Mouse (Mus musculus) limb, embryonic 13.5 days (tissue): ENCODE data around the gene Rad51d. TPM values are rescaled to one million over a fixed set of nuclear protein-coding genes. Genes with fewer than 3 reads are reported as not detected.
A peak's percentile ranks its signal among the peaks of the same experiment; 100 is the strongest.
"Not testable (repeated sequence)": the region's sequence is repeated elsewhere in the genome, so short reads cannot be mapped to it uniquely, and the experiment has no call there.

Experiments used
- ATAC-seq: fragments of 200-750 bp; cut with Nextera tagmentation; 2 replicates; pipeline ENCODE4 v1.8.0; 2017; ENCODE audit warnings: low read depth, moderate number of reproducible peaks, moderate TSS enrichment; ENCODE audit not compliant: low FRiP score
- H3K27ac ChIP-seq: fragments of 300-500 bp; sonication (generic); 2 replicates; pipeline ENCODE4 v1.5.1; 2015; ENCODE audit warnings: inconsistent platforms, mild to moderate bottlenecking, moderate library complexity
- H3K27me3 ChIP-seq: fragments of 300-500 bp; sonication (generic); 2 replicates; pipeline ENCODE4 v1.6.1; 2015; ENCODE audit warnings: mild to moderate bottlenecking, inconsistent platforms
- H3K36me3 ChIP-seq: fragments of 300-500 bp; sonication (generic); 2 replicates; pipeline ENCODE4 v1.6.1; 2015; ENCODE audit warnings: inconsistent platforms, mild to moderate bottlenecking, moderate library complexity
- H3K4me1 ChIP-seq: fragments of 300-500 bp; sonication (generic); 2 replicates; pipeline ENCODE4 v1.6.1; 2015; ENCODE audit warnings: inconsistent platforms
- H3K4me2 ChIP-seq: fragments of 300-500 bp; sonication (generic); replicated peaks from 2 replicates; pipeline ENCODE4 v1.6.1; 2015; ENCODE audit warnings: inconsistent platforms, mild to moderate bottlenecking, moderate library complexity
- H3K4me3 ChIP-seq: fragments of 300-500 bp; sonication (generic); 2 replicates; pipeline ENCODE4 v1.5.1; 2015; ENCODE audit warnings: moderate library complexity, mild to moderate bottlenecking, inconsistent platforms
- H3K9ac ChIP-seq: fragments of 300-500 bp; sonication (generic); 2 replicates; pipeline ENCODE4 v1.6.1; 2015; ENCODE audit warnings: mild to moderate bottlenecking, inconsistent platforms
- H3K9me3 ChIP-seq: fragments of 300-500 bp; sonication (generic); 2 replicates; pipeline ENCODE4 v1.6.1; 2016; ENCODE audit warnings: inconsistent platforms
- WGBS: fragments of 180-500 bp; shearing (Covaris S2); methylation state at CpG from one replicate; pipeline ENCODE4 v1.1.7; 2015; 5-methylcytosine and 5-hydroxymethylcytosine counted together
- polyA plus RNA-seq: library from polyadenylated mRNA; unstranded; fragments of >200 nt; fragmentation: Nextera tagmentation; extraction: Ambion mirVana; gene quantifications from 2 replicates; pipeline ENCODE4 v1.2.1, GENCODE M21; 2015

The Rad51d gene
- polyA plus RNA-seq, 1 experiment from 2014 or later = 12.6 TPM

GRCm38 (mm10) chr11:82832402-82832801, 58.0 kb downstream of the Rad51d start:
- 79% methylated on average over 10 of the region's 10 CpGs for WGBS
- H3K27ac ChIP-seq, ATAC-seq, H3K9ac ChIP-seq, H3K9me3 ChIP-seq, H3K4me2 ChIP-seq, H3K4me3 ChIP-seq, H3K27me3 ChIP-seq, H3K36me3 ChIP-seq: not testable (repeated sequence)
- H3K4me1 ChIP-seq = peaks cover 35% of the 10 kb centered on the region

DNA sequence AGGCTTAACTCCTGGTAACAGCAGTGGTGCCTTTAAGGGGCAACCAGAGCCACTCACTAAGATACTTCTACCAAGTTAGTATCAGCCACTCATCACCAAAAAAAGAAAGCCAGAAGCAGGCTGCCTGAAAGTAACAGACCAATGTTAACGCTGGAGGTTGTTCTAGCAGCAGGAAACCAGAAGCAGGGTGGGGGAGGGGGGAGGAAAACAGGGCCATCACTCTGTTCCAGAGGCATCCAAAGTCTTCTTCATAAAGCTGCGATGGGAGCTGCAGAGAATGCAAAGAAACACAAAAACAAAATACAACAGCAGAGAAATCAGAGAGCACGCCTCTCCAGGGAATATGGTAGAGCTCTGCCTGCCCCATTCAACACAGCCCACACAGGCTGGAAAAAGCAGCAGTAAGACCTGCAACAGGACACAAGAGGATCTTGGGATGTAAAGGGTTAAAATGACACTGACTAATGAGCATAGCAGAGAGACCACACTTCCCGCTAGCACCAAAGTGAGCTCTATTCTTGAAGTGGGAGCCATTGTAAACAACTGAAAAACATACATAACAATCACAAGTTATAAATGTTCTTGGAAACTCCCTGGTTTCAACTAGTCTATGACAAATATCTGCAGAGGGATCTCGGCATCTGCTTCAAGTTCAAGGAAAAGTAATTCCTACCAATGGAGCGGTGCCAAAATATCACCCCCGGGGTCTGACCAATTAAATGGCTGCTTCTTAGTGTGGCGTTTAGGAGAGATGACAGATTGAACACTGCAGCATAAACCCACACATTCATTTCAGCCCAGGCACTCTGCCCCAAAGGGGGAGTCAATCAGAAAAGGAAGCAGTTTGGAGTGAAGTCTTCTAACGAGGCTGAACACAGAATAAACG, 59.2 kb downstream of the Rad51d start:
- 16% methylated on average over 10 of the region's 10 CpGs for WGBS
- H3K27ac ChIP-seq = no peak overlapping the region
- ATAC-seq = peak; percentile 57; the same call in 1 of the 2 replicates
- peaks cover 25% of the 10 kb centered on the region for H3K4me1 ChIP-seq
- no peak overlapping the region for H3K4me3 ChIP-seq
- H3K4me2 ChIP-seq = peak overlapping the region; percentile 40
- H3K9ac ChIP-seq = no peak overlapping the region
- no peaks in the 10 kb centered on the region for H3K9me3 ChIP-seq
- no peaks in the 10 kb centered on the region for H3K27me3 ChIP-seq
- H3K36me3 ChIP-seq = no peaks in the 10 kb centered on the region

DNA sequence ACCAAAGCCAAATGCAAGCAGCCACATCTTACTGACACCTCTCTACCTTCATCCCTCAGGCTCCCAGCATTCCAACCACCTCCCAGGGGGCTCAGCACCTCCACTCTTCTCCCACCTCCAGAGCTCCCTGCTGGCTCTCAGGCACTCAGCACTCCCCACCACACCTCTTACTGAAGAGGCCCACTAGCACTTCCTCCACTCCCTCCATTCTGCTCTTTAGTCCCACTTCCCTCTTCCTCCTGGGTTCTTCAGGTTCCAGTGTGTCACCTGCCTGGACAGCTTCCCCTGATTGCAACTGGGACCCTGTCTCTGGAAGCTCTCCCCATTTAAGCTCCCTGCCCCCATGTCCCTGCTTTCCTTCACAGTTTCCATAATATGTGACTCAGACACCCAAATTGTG, 63.6 kb downstream of the Rad51d start:
- no peaks in the 10 kb centered on the region for H3K36me3 ChIP-seq
- no peaks in the 10 kb centered on the region for H3K27me3 ChIP-seq
- H3K4me1 ChIP-seq = peaks cover 16% of the 10 kb centered on the region
- no peak overlapping the region for H3K27ac ChIP-seq
- ATAC-seq = no peak
- no peak overlapping the region for H3K4me2 ChIP-seq
- no peaks in the 10 kb centered on the region for H3K9me3 ChIP-seq
- H3K4me3 ChIP-seq = no peak overlapping the region
- H3K9ac ChIP-seq = no peak overlapping the region

Other genes starting within 250 kb of the Rad51d start
- gene Cct6b, start 126.3 kb downstream of the Rad51d start, polyA plus RNA-seq = 0.31 and 0.46 TPM in 2 replicates
- gene Zfp830, start 126.3 kb downstream of the Rad51d start, polyA plus RNA-seq = 39.2 and 41.1 TPM in 2 replicates
- gene Lig3, start 109.5 kb downstream of the Rad51d start, polyA plus RNA-seq = 33.9 and 34.2 TPM in 2 replicates
- 12.3 and 14.7 TPM in 2 replicates for gene Rffl, start 19.4 kb downstream of the Rad51d start, polyA plus RNA-seq
- gene Fndc8, start 1.5 kb upstream of the Rad51d start, polyA plus RNA-seq = 0.19 and 0.23 TPM in 2 replicates
- gene Nle1, start 17.8 kb upstream of the Rad51d start, polyA plus RNA-seq = 39.5 and 41.3 TPM in 2 replicates
- 18.2 and 20.0 TPM in 2 replicates for gene Unc45b, start 19.9 kb upstream of the Rad51d start, polyA plus RNA-seq
- gene Slfn5, start 60.7 kb upstream of the Rad51d start, polyA plus RNA-seq = 1.0 and 1.3 TPM in 2 replicates
- gene Slfn9, start 101.2 kb upstream of the Rad51d start, polyA plus RNA-seq = 14.4 and 17.1 TPM in 2 replicates
- 0.36 and 0.39 TPM in 2 replicates for gene Slfn8, start 130.2 kb upstream of the Rad51d start, polyA plus RNA-seq
- 2.7 and 3.2 TPM in 2 replicates for gene Slfn2, start 174.5 kb upstream of the Rad51d start, polyA plus RNA-seq
- 0.10 TPM in 1 of 2 replicates, not detected in the other for gene Slfn1, start 226.2 kb upstream of the Rad51d start, polyA plus RNA-seq